25 mouse cellular contexts compared by ENCODE assay signal in the genomic region with DNA sequence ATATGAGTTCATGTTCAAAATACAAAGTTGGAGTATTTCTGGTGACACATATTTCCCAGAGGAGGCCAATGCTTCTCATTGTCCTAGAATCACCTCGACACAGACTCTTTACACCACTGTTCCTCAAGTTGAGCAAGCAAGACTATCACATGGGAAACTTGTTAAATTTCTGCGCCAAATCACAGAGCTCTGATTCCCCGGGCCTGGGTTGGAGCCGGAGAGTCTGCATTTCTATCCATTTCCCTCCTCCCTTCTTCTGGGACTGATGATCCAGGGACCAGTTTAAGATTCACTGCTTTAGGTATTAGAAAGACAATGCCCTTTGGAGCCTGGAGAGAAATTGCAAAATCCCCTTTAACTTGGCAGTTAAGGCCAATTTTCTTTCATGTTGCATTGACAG. TPM values are rescaled to one million over a fixed set of nuclear protein-coding genes. Genes with fewer than 3 reads are reported as not detected.
DNase-seq lines count a peak whose midpoint lies in the region; ATAC-seq and TF ChIP-seq lines count a peak whose summit lies in the region.
"Had no signal": no experiment of that assay in that cellular context is flagged by ENCODE, and none has a peak within 500 bp of the region (broad histone marks: within the 10 kb centered on the region; RNA-seq: fewer than 3 reads in every experiment).

No protein-coding gene starts in this region.

- H3K4me3 ChIP-seq in midbrain, embryonic 13.5 days (replicated peaks) = no peak overlapping the region
- H3K4me3 ChIP-seq: hindbrain, embryonic 10.5 days; intestine, embryonic 15.5 days had no signal

- H3K9ac ChIP-seq in midbrain, embryonic 13.5 days (replicated peaks) = no peak overlapping the region
- H3K9ac ChIP-seq: intestine, embryonic 15.5 days had no signal

- no peak for TF ChIP-seq CTCF in Patski (IDR thresholded peaks at IDR 0.05)

- CTCF ChIA-PET in Patski (lab: Charles Lee) = no interaction called here

- no peak overlapping the region for H3K4me2 ChIP-seq in midbrain, embryonic 13.5 days (replicated peaks)
- H3K4me2 ChIP-seq: heart, embryonic 11.5 days; intestine, embryonic 15.5 days; liver, embryonic 11.5 days; midbrain, embryonic 11.5 days had no signal

- H3K4me1 ChIP-seq in midbrain, embryonic 13.5 days (replicated peaks) = no peaks in the 10 kb centered on the region; the same call in 1 of the 2 replicates
- H3K4me1 ChIP-seq: intestine, embryonic 15.5 days had no signal

- H3K27me3 ChIP-seq in Patski = no peaks in the 10 kb centered on the region
- H3K27me3 ChIP-seq in midbrain, embryonic 13.5 days = peaks cover 16% of the 10 kb centered on the region; the same call in 1 of the 2 replicates
- H3K27me3 ChIP-seq: intestine, embryonic 15.5 days had no signal

- in situ Hi-C loops in Patski (cut with MboI; ENCODE audit: low pct_unique_long_range_greater_than_20kb) = no loop called here

- peak; percentile 36 for ATAC-seq in Patski
- ATAC-seq in granulocyte monocyte progenitor cell, adult 5-6 weeks (replicated peaks; ENCODE audit: poor library complexity, severe bottlenecking) = peak; percentile 17; the same call in 1 of the 2 replicates
- no peak for ATAC-seq in midbrain, embryonic 13.5 days
- ATAC-seq: forebrain, embryonic 16.5 days; hindbrain, embryonic 16.5 days; intestine, embryonic 15.5 days had no signal

- intact Hi-C loops in left cerebral cortex, postnatal 14 days (cut with DNase I) = no loop called here

- WGBS in midbrain, embryonic 13.5 days = 62% methylated on average over 4 of the region's 4 CpGs

- POLR2A ChIA-PET in Patski (lab: Charles Lee) = interaction anchor here (1.2 kb wide), 1 partner anchor 9 kb away, joined by 3 read pairs; no protein-coding TSS in a partner anchor

- no peak for DNase-seq in Patski (ENCODE audit: low read depth, low spot score)
- DNase-seq in adipocyte (ENCODE audit: low spot score) = peak; percentile 45
- DNase-seq in adrenal gland, postnatal 14 days = peak; percentile 34
- DNase-seq in thymus, adult 18-20 months = no peak
- DNase-seq in left cerebral cortex, postnatal 14 days (ENCODE audit: low spot score in 2 of 2) = no peak
- DNase-seq: cerebellum, adult 9-10 months; kidney, postnatal 10 days; right cerebral cortex, postnatal 14 days; thymus, postnatal 14 days had no signal

- no peaks in the 10 kb centered on the region for H3K36me3 ChIP-seq in midbrain, embryonic 13.5 days
- H3K36me3 ChIP-seq: hindbrain, embryonic 10.5 days; intestine, embryonic 15.5 days had no signal

- no peaks in the 10 kb centered on the region for H3K9me3 ChIP-seq in midbrain, embryonic 13.5 days
- H3K9me3 ChIP-seq: hindbrain, embryonic 10.5 days; intestine, embryonic 15.5 days had no signal

- no peak overlapping the region for H3K27ac ChIP-seq in midbrain, embryonic 13.5 days
- H3K27ac ChIP-seq: hindbrain, embryonic 10.5 days; intestine, embryonic 15.5 days had no signal

RNA-seq across cellular contexts. Expression of a gene that starts 15.0 kb away (rescaled TPM):
- not detected for polyA plus RNA-seq in Patski (2021)
- total RNA-seq in adrenal gland, postnatal 14 days (2021) = not detected in 2 replicates
- total RNA-seq in granulocyte monocyte progenitor cell, adult 5-6 weeks (2014; fragmentation: Nextera tagmentation) = not detected in 2 replicates
- not detected in 2 replicates for total RNA-seq in granulocyte monocyte progenitor cell, adult 5-6 weeks (2017)
- total RNA-seq in left cerebral cortex, postnatal 14 days (2021) = not detected
- not detected in 2 replicates for polyA plus RNA-seq in midbrain, embryonic 13.5 days (2015; fragmentation: Nextera tagmentation; extraction: Ambion mirVana)
- total RNA-seq: heart, postnatal 10 days; layer of hippocampus, adult 18-20 months; layer of hippocampus, postnatal 14 days; left cerebral cortex, adult 8-10 months; monocyte, adult 5-6 weeks had no signal
- polyA plus RNA-seq: forebrain, embryonic 16.5 days; gonadal fat pad, adult 2 months; hindbrain, embryonic 10.5 days; liver, embryonic 11.5 days; midbrain, embryonic 11.5 days; neural tube, embryonic 11.5 days had no signal

Comparison
In these comparisons a context has a peak if more than half of its experiments do, and no peak if none do; other contexts are left out.
1. DNase-seq: peak in adipocyte (single experiment) and adrenal gland, postnatal 14 days (single experiment); none in Patski (single experiment), thymus, adult 18-20 months (0 of 2) and left cerebral cortex, postnatal 14 days (0 of 2).